Mouse (Mus musculus) kidney, adult 18-20 months (tissue): Measurements from ENCODE around the gene Ces1d.
"Not testable (repeated sequence)": the region's sequence is repeated elsewhere in the genome, so short reads cannot be mapped to it uniquely, and the experiment has no call there.

Source experiments
- DNase-seq: peaks from one replicate; pipeline ENCODE4 v3.0.0; 2021

The Ces1d gene

DNA sequence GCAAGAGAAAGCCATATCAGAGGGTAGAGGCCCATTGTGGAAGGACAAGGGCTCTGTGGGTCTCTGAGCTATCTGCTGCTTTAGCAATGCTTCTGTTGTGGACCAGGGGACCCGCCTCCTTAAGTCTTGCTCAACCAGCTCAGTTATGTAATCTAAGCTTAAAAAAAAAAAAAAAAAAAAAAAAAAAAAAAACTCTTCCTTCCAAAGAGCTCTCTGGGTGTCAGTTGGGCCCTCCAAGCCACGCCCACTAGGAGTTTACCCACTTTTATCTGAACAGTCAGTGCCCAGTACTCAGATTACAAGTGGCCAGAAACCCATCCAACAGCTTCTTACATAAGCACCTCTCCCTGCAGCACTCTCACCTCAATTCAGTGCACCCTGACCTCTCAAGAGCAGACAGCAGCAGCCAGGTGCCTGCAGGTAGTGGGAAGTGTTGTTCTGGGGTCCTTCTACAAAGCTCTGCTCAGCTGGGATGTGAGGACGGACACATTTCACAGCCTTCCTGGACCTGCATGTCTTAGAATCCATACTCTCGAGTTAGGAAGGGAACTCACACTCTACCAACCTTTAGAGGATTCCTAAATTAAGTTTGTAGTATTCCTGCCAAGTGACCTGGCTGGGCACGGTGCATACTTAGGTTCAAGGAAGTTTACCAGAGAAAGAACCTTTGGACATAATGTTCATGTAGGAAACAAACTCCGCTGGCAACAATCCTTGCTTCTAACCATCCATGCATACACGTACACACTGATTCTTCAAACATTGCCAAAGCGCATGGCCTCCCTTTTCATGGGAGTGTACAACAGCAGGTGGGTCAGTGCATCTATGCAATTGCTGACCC is at the start of gene Ces1d:
Ces1d (minus strand) TSS at position 154 of the 841 bp plus-strand sequence.
- DNase-seq: peak; percentile 81

- DNase-seq: no peak
Observed at GRCm38 (mm10) chr8:93246057-93246456, 48.4 kb upstream of the Ces1d start.

GRCm38 (mm10) chr8:93239884-93240283 is 42.2 kb upstream of the Ces1d start:
- no peak for DNase-seq

DNA sequence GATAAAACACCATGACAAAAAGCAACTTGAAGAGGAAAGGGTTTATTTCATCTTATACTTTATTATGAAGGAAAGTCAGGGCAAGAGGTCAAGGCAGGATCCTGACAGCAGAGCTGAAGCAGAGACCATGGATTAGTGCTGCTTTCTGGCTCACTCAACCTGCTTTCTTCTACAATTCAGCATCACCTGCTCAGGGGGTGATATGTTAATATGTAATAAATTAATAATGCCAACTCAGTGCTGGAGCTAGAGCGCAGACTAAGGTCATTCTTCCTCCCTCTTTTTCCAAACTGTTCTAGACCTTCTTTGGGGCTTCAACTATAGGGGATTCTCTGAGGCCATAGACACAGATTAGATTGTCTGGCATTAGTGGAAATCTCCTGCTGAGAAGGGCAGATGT is 38.0 kb upstream of the Ces1d start:
- DNase-seq: no peak

DNA sequence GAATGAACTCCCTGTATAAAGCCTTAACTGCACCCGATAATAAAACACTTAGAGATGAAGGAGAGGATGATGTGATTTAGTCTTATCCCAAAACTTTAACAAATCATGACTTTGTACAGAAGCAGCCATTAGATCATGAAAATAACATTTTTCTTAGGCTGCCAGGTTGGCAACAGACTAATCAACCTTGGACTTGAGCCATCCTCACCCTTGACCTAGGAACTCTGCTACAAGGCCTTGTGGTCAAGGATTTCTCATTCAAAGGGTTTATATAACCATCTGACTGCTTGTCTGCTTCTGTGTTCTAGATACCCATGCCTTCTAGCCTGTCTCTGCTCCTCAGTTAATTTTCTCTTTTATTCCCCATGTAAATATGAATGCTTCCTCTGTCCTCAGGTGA is 37.1 kb upstream of the Ces1d start:
- DNase-seq: no peak

DNA sequence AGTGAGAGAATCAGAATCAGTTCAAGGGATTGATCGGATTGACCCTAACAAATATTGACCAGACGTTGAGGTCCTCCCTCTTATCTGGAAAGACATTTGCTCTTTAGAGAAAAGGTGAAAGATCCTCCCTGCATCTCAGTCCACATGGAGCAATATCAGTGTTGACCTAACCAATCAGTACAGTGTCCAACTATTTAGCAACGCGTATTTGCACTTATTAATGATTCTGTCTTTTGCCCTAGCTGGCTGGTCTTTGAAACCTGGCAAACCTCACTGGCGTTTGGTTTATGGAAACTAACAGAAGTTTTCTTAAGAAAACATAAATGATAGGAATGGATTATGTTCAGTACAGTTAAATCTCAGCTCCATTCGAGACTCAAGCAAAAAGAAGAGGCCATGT is 36.4 kb upstream of the Ces1d start:
- DNase-seq: no peak

DNA sequence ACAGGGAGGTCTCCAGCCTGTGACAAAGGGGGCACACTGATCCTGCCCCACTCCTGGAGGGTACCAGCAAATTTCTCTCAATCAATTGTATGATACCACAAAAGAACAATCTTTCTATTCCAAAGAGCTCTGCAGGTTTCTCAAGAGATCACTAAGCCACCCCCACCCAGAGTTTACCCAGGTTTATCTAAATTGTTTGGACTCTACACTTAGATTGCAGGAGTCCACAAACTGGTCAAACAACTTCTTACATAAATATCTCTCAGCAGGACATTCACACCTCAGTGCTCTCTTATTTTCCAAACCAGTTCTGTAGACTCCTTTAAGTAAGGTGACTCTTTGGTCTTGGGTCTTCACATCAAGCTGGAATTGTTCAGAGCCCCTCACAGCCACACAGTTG is 31.8 kb upstream of the Ces1d start, which contains the start of gene Ces1e:
Ces1e (minus strand) TSS at position 174 of the 400 bp plus-strand sequence.
- no peak for DNase-seq

DNA sequence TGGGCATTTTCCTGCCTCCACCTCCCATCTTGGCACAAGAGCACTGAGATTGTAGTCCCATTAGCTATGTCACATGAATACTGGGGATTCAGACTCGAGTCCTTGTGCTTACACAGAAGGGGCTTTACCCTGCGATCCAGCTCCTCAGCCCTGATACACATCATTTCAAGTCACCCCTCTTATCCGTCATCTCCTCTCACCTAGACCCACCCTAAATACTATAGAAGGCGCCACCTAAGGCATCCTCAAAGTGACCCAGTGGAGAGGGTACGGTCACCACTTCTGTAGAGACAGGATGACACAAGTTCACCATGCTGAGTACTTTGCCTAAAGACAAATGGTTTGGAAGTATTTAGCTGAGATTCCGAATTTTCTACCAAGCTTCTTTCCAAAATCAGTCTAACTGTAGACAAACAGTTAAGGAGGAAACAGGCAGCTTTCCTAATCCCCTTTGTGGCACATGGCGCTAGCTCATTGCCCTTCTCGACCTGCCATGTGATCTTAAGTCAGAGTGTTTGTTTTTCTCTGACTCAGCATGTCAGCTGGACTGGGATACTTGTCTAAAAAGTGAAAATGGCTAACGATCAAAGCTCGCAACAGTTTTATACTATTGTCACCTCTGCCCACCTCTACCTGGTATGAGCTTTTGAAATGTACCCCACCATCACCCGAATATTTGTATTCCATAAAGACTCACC is 31.2 kb upstream of the Ces1d start:
- peak; percentile 40 for DNase-seq

DNA sequence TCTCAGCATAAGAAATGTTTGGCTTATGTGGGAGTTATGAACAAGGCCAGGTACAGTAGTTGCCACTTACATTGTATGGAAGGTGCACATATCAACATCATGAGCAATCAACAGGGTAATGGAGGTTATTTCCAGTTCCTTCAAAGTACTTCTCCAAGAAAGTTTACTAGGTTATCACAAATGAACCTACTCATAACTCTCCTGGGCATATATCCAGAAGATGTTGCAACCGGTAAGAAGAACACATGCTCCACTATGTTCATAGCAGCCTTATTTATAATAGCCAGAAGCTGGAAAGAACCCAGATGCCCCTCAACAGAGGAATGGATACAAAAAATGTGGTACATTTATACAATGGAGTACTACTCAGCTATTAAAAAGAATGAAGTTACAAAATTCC is 28.8 kb upstream of the Ces1d start:
- not testable (repeated sequence) for DNase-seq

- DNase-seq: no peak
Observed at GRCm38 (mm10) chr8:93221896-93222295, 24.3 kb upstream of the Ces1d start.

DNA sequence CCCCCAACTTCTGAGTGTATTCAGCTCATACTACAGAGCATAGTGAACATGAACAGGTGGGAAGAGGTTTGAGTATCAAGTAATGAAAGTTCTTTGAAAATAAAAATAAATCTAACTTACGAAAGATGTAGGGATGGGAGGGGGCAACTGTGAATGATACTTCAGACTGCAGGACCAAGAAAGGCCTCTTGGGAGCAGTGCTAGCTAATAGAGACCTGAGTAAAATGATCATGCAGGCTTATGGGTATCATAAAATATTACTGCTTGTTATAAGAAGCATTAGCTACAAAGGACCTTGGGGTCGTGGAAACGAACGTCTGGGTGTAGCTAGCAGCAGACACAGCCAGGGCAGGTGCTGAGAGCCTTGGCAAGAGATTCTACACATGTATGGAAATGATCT is 20.2 kb upstream of the Ces1d start:
- DNase-seq: no peak

- no peak for DNase-seq
Observed at GRCm38 (mm10) chr8:93217375-93217774, 19.7 kb upstream of the Ces1d start.

- no peak for DNase-seq
Observed at GRCm38 (mm10) chr8:93211091-93211490, 13.5 kb upstream of the Ces1d start.

GRCm38 (mm10) chr8:93199146-93199545 is 1.5 kb upstream of the Ces1d start:
- DNase-seq: peak; percentile 57

GRCm38 (mm10) chr8:93196436-93196835 is 1.2 kb downstream of the Ces1d start:
- DNase-seq: no peak

DNA sequence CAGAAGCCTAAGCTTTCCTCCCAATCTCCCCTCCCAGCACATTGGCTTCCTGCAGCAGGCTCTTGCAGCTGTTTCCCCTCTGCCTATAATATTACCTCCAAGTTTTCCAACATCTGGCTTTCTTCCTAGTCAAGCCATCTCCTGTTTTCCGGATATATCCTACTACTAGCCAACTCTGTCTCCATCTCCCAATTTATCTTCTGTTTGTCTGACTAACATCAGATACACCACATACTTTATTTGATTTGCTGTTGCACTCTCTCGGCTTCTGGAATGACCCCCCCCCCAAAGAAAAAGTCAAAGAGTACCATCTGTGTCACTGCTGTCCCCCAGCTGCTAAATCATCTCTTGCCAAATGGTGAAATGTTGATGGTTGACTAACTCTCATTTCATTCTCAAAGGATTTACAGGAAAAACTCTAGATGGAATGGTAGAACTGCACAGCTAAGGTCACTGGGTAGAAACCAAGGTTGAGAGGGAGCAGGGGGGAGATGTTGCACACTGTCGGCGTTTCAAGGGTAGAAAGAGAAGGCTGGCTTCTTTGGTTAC is 17.0 kb downstream of the Ces1d start:
- DNase-seq: no peak

- no peak for DNase-seq
Observed at GRCm38 (mm10) chr8:93176593-93176992, 21.0 kb downstream of the Ces1d start.

- no peak for DNase-seq
Observed at GRCm38 (mm10) chr8:93174554-93174953, 23.1 kb downstream of the Ces1d start.

DNA sequence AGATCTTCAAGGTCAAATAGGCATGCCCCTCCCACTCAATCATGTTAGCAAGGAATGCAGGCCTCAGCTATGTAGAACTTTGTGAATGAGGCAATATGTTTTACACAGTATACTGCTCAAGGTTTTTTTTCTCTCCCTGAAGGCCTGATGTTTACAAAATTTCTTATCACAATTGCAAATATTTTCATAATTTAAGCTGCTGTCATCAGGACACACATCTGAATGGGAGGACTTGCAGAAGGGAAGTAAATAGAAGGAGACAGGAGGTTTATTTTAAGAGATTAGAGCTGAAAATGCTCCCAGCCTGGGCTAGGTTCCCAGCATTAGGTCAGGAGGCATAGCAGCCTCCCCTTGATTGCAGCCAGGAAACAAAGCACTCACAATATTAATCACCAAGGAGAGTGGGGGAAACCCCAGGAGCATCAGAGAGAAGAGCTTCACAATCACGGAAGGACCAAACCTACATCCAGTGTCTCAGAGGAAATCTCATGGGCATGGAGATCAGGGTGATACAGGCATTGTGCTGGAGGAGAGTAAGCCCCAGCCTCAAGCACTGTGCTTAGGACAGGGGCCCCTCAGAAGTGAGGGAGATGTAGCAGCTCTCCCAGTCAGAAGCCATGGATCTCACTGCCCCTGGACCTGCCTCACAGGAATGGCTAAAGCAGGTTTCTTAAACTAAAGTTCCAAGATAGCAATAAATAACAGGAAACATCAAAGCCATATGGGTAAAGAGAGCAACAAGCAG is 25.6 kb downstream of the Ces1d start:
- DNase-seq: no peak

- DNase-seq: no peak
Observed at GRCm38 (mm10) chr8:93163363-93163762, 34.3 kb downstream of the Ces1d start.

DNA sequence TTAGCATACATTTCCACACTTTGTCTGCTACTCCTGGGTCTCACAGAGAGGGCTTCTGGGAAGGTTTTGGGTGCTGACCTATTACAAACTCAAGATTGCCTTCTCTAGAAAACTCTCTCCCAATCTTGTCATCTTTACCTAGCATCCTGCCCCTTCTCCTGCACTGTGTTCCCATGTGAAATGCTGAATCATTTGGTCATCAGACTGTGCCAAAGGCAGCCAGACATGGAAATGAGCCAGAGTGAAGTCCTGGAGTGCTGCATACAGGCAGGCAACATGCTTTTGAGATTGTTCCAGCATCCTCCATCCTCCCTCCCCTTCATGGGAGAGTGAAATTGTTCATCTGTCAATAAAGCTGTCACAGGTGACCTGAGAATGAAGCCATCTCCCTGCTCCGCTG is 46.2 kb downstream of the Ces1d start:
- no peak for DNase-seq

GRCm38 (mm10) chr8:93147331-93147730 is 50.3 kb downstream of the Ces1d start:
- DNase-seq: no peak

GRCm38 (mm10) chr8:93140696-93141095 is 56.9 kb downstream of the Ces1d start:
- DNase-seq: peak; percentile 52
